Mouse (Mus musculus) left cerebral cortex, postnatal 10 days (tissue): ENCODE data around the gene Dip2a. TPM values are rescaled to one million over a fixed set of nuclear protein-coding genes. Genes with fewer than 3 reads are reported as not detected.

Experiments used
- DNase-seq, 2 experiments: peaks; one replicate each; pipeline ENCODE4 v3.0.0; 2021 to 2022; ENCODE audit warnings: low spot score in 2 of 2, mixed read lengths in 1 of 2; ENCODE audit errors: extremely low spot score in 1 of 2
- intact Hi-C: fragments of 180-260 bp; cut with DNase I; formaldehyde crosslinking; loops from one replicate; pipeline ENCODE4 v1.15.1; 2025
- total RNA-seq, 2 experiments: library from RNA; stranded (reverse); gene quantifications; 2 replicates each; pipeline ENCODE4 v1.2.3; 2021

Dip2a gene
- total RNA-seq, 2 experiments from 2014 or later, result 62.9 to 64.1 TPM

DNA sequence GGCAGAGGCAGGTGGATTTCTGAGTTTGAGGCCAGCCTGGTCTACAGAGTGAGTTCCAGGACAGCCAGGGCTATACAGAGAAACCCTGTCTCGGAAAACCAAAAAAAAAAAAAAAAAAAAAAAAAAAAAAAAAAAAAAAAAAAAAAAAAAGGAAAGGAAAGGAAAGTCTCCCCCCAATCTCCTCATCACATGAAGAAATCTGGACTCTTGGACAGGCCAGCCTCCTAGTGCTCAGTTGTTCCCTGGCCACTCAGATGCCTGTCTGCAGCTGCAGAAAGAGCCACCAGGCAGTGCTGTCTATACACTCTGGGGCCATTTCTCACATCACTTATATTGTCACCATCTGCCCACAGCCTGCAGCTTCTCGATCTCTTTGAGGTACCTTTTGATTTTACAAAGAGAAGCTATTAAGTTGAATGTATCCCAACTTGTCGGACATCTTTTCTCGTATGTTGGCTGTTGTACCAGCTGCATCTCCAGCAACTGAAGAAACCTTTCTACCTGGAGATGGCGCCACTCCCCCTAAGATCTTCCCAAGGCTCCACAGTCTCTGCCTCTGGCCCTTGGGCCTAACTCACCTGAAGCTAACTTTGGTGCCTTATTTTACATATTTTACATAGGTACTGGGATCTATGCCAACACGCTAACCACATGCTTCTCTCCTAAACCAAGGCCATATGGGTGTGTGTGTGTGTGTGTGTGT lies 18.6 kb downstream of the Dip2a start:
- DNase-seq, result peak in 1 of 2 experiments; percentile 53
- intact Hi-C loops, result no loop called here

- peak in 1 of 2 experiments; percentile 45 for DNase-seq
- intact Hi-C loops, result no loop called here
Observed at GRCm38 (mm10) chr10:76317623-76318022, 27.5 kb downstream of the Dip2a start.

GRCm38 (mm10) chr10:76316194-76316593 lies 28.9 kb downstream of the Dip2a start:
- intact Hi-C loops, result no loop called here
- DNase-seq, result peak in 1 of 2 experiments; percentile 47

DNA sequence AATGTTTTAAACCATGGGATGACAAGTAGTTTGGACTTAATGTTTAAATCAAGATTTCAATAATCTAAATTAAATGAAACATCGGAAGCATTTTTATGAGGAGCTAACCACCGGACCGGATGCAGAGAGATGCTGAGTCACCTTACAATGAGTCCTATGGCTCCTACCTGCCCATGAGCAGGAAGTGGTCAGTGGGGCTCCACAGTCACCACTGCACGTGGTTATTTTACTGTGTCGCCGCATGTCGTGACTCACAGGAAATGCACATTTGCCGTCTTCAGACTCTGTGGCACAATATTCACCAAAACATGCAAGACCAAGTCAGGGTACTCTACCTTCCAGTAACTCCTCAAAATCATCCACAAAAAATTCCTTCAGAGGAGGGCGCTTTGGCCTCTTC lies 38.4 kb downstream of the Dip2a start:
- intact Hi-C loops, result no loop called here
- no peak for DNase-seq

DNA sequence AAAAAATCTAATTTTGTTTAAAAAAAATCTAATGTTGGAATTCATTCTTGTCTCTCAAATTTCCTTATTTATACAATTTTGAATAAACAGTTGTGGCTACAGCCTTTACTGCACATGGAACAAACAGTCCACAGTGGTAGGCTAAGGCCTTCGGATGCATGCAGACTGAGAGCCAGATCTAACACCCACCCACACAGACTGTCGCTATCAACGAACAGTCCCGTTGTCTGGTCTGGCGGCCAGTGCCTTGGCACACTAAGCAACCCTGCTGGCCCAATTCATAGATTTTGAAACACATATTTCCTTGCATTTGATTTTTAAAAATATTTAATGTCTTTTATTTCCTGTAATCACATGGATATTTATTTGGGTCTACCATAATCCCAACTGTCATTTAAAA lies 45.0 kb downstream of the Dip2a start:
- intact Hi-C loops, result no loop called here
- no peak for DNase-seq

- intact Hi-C loops, result loop anchor here (10.0 kb wide), 1 partner anchor 202 kb away; no protein-coding TSS in a partner anchor
- no peak for DNase-seq
Observed at GRCm38 (mm10) chr10:76293222-76293621, 51.9 kb downstream of the Dip2a start.

DNA sequence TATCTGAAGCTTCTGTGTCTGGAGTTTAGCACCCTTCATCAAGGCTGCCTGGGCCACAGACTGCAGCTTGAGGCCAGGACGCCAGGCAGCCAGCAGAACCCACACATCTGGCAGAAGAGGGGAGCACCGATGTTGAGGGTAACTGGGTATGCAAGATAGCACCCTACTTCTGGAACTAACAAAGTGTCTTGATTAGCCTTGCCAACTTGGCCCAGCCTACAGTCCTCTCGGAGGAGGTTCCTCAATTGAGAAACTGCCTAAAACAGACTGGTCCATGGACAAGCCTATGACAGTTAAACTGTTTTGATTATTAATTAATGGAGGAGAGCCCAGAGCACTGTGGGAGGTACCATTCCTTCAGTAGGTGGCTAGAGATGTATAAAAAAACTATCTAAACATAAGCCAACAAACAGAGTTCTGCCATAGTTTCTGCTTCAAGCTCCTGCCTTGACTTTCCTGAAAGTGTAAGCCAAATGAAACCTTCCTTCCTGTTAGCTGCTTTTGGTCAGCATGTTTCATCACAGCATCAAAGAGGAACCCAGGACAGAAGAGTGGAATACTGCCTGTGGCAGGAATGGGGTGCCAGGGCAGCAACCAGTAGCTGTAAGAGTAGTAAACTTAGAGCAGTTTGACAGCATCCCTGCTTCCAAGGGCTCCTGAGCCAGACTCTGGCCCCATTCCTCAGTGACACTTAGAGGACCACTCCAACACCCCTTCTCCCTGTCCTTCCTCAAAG lies 55.0 kb downstream of the Dip2a start:
- intact Hi-C loops, result loop anchor here (10.0 kb wide), 1 partner anchor 205 kb away; no protein-coding TSS in a partner anchor
- DNase-seq, result no peak

GRCm38 (mm10) chr10:76289052-76289451 lies 56.0 kb downstream of the Dip2a start:
- DNase-seq, result peak in 1 of 2 experiments; percentile 16
- intact Hi-C loops, result no loop called here

- no peak for DNase-seq
- intact Hi-C loops, result no loop called here
Observed at GRCm38 (mm10) chr10:76288268-76288993, 56.7 kb downstream of the Dip2a start.

GRCm38 (mm10) chr10:76278541-76279097 lies 66.5 kb downstream of the Dip2a start:
- intact Hi-C loops, result no loop called here
- no peak for DNase-seq

- no peak for DNase-seq
- intact Hi-C loops, result no loop called here
Observed at GRCm38 (mm10) chr10:76275256-76275655, 69.8 kb downstream of the Dip2a start.

DNA sequence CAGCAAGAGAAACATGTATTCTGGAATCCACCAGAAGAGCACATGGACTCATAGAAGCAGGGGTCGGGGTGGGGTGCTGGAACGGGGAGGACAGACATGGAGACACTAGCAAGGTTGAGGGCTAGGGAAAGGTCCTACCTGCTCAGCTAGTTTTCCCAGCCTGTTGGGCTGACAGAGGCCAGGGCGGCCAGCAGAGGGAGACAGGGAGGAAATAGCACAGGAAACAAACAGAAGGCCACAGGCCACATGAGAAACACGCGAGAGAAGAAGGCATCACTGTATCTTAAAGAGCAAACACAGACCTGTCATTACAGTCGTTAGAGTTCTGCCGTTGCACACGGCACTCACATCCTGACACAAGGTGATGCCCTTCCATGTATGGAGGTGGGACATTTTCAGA lies 73.9 kb downstream of the Dip2a start:
- DNase-seq, result no peak

DNA sequence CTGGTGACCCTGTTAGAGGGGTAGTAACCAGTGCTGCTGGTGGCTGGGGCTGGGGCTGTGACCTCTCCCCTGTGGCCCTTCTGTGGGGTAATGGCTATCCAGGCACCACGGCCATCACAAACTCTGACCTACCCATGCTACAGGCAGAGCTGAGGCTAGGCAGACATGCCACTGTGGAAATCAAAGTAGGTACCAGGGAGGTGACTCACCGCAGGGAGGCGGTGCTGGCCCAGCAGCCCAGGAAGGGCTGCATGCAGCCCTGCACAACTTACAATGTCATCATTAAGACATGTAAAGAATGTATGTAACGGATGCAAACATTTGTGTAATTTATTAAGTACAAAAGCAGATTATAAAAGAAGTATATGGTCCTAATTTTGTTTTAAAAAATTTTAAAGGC lies 82.7 kb downstream of the Dip2a start:
- no peak for DNase-seq
- intact Hi-C loops, result no loop called here

More for the DNA sequence above, 73.9 kb downstream of the Dip2a start:
- intact Hi-C loops, result no loop called here

- DNase-seq, result no peak
- intact Hi-C loops, result no loop called here
Observed at GRCm38 (mm10) chr10:76261447-76261846, 83.6 kb downstream of the Dip2a start.

DNA sequence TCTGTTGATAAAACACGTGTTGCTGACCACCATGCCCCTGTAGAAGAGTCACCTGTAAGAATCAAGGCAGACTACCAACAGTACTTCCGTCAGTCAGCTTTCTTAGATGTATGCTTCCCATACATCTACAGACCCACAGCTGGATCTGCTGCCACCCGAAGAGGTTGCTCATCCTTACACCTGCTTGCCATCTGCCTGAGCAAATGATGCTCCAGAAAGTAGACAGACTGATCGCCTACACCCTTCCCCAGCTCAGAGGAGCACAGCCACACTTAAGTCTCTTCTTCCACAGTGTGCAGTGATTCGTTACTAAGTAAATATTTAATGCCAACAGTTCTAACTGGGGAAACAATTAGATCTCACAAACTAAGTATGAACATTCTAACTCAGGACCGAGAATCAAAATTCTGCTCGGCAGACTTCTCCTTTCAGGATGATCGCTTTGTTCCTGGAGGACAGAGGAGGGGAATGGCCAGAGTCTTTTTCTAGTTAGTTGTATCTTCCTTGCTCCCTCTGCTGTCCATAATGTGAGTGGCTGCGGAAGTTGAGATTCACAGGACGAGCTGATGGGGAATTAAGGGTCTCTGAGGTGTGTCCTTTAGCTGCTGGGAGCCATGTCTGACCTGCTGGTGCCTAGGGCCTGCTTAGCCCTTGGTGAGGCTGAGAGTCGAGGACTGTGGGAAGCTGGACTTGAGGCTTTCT lies 84.6 kb downstream of the Dip2a start:
- intact Hi-C loops, result no loop called here
- no peak for DNase-seq

DNA sequence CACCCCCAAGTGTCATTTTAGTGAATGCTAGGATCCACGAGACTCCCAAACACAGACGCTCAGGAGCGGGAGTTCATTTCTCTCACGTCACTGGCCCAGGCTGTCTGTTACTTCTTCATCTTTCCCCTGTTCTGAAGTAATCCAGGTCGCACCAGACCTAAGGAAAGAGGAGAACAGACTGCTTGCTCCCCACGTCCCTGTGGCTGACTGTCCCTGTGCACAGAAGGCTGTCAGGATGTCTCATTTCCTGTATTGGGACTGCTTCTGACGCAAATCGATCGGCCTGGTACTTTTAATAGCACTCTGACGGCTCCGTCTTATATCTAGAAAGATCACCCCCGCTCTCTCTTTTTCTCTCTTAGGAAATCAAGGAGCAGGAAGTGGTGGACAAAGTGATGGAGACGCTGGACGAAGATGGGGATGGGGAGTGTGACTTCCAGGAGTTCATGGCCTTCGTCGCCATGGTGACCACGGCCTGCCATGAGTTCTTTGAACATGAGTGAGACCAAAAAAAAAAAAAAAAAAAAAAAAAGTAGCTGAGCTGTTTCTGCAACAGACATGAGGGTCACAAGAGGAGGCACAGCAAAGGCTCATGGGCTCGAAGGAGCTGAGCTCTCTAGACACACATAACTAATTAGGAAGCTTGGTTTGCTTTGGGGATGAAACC lies 85.4 kb downstream of the Dip2a start:
- intact Hi-C loops, result no loop called here
- DNase-seq, result no peak

DNA sequence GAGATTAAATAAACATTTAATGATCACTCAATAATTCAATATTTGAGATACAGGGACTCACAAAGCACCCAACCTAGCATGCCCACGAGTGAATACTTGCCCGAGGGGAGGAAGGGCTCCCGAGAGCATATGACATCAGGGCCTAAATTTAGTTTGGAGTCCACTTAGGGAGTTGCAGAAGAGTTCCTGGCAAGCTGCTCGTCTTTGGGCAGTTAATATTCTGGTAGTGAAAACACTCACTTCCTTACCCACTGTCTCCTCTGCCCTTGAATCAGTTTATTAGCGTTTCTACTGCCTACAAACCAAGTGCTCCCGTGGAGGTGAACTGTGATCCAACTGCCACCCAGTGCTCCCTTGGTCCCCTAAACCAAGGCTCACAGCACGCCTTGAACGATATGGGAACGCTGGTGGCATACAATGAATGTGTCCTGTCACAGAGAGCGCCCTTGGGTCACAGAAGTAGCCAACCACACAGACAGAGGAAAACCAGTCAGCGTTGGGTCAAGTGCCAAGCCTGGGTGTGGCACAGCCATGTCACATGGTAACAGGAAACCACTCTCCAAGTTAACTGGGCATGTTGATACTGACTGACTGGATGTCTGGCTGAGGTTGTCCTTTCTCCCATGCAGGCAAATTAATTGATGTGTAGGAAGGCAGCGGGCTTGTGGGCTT lies 87.2 kb downstream of the Dip2a start:
- intact Hi-C loops, result no loop called here
- DNase-seq, result peak in 1 of 2 experiments; percentile 61

DNA sequence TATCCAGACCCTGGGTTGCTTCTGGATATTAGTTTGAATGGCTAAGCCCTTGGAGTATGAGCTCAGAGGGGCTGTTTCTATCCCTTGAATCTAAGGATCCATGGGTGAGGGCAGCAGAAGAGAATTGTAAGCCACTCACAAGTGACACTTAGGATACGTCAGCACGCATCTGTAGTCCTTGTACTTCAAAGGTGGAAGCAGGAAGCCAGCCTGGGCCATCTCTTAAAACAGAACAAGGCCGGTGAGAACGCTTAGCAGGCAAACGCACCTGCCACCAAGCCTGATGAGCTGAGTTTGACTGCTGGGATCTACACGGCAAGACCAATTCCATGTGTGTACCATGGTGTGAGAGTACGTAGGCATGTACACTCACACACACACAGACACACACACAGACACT lies 87.9 kb downstream of the Dip2a start:
- intact Hi-C loops, result no loop called here
- DNase-seq, result no peak
